Mouse (Mus musculus) monocyte, adult 5-6 weeks (primary cell): Measurements from ENCODE around the gene Vmn1r194. TPM values are rescaled to one million over a fixed set of nuclear protein-coding genes. Genes with fewer than 3 reads are reported as not detected.
"Not testable (repeated sequence)": the region's sequence is repeated elsewhere in the genome, so short reads cannot be mapped to it uniquely, and the experiment has no call there.

Source experiments
- ATAC-seq: fragments of 153-309, 156-312 bp; replicated peaks from 2 replicates; pipeline ENCODE4 v1.8.0; 2017; ENCODE audit warnings: mild to moderate bottlenecking; ENCODE audit not compliant: low TSS enrichment, insufficient number of reproducible peaks, severe bottlenecking, poor library complexity, low FRiP score
- total RNA-seq: library from RNA; stranded (forward); fragments of 200-1000, 200-491, 200-594 nt; gene quantifications from 3 replicates; pipeline ENCODE4 v1.2.3, GENCODE M21; 2017

Vmn1r194 gene
- total RNA-seq, result not detected in 3 replicates

DNA sequence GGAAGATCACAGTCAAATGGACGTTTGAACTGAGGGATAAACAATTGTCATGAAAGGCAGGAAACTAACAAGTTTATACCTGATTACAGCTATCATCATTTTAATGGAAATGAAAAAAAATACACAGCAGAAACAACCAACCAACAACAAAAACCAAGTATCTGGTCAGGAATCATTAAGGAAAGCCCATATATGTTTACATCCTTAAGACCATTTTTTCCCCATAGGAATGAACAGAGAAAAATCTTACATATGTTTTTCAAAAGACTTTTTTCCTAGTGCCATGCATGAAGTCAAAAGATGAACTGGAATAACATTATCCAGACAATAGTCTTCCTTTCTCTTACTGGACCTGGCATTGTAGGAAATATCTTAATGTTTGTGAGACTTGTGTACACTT is at the start of gene Vmn1r194:
Vmn1r194 (plus strand) TSS at position 301 of the 400 bp plus-strand sequence.
- no peak for ATAC-seq

DNA sequence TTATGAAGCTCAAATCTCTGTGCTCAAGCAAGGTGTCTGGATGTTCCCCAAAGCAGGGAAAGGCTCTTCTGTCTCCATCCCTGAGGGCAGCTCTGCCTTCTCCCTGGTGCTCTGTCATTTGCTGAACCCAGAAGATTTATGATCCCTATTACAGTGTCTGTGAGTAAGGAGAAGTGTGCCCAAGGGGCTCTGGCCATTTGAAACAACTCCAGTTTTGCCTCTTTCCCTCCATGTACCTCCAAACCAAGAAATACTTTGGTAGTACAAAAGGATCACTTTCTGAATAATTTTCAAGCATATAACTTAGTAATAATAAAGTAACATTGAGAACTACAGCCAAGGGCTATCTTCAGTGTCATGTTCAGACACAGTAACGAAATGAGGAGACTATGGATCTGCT is 21.0 kb upstream of the Vmn1r194 start, which contains the start of gene Vmn1r193:
Vmn1r193 (minus strand) TSS at position 101 of the 400 bp plus-strand sequence.
- ATAC-seq, result not testable (repeated sequence)

GRCm38 (mm10) chr13:22270222-22270621 is 26.2 kb downstream of the Vmn1r194 start, which contains the start of gene Vmn1r195:
Vmn1r195 (plus strand) TSS chr13:22270522.
- not testable (repeated sequence) for ATAC-seq

DNA sequence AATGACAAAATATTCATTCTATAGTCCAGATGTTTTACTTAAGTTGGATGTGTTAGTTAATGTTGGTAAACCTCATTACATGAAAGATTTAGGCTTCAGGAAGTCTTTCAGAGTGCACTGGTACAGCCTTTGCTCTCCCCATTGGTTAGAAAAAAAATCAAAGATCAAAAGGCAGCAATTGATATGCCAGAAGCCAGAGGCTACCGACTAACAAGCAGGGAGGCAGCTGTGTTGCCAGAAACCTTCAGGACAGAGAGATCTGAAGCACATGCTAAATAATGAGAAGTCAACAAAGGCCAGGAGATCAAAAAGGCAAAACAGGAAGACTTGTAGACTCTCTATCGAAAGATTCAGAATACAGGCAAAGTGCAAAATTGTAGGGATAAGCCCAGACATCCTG is 27.7 kb downstream of the Vmn1r194 start:
- ATAC-seq, result no peak

DNA sequence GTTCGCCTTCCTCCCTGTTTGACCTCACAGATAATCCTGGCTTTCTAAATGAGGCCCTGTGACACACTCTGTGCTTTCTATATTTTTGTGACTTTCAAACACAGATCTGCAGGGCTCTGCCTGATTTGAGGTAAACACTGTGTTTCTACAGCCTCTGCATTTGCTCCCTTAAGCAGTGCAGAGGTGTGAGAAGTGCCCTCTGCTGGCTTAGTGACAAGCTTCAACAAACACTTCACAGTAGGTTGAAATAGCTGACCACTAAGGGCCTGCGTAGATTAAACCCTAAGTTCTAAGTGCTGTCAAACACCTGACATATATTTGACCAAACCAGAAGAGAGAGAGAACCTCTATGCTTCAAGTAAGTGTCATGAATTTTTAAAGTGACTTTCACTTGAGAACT is 40.6 kb downstream of the Vmn1r194 start:
- ATAC-seq, result no peak

GRCm38 (mm10) chr13:22289620-22290019 is 45.6 kb downstream of the Vmn1r194 start, which contains the start of gene Vmn1r196:
Vmn1r196 (plus strand) TSS chr13:22289920.
- no peak for ATAC-seq

Other genes starting within 250 kb of the Vmn1r194 start
- gene Prss16, start 234.5 kb upstream of the Vmn1r194 start, total RNA-seq, result 0.10 to 0.64 TPM in 2 of 3 replicates, not detected in the other
- gene Hist1h2ah, start 208.6 kb upstream of the Vmn1r194 start, total RNA-seq, result 11.3 to 37.5 TPM in 2 of 3 replicates, not detected in the other
- gene Hist1h2bk, start 208.3 kb upstream of the Vmn1r194 start, total RNA-seq, result 6.8 to 12.3 TPM (median 11.3 TPM) in 3 replicates
- 13.3 to 29.5 TPM (median 23.6 TPM) in 3 replicates for gene Hist1h4i, start 202.9 kb upstream of the Vmn1r194 start, total RNA-seq
- 17.4 to 59.7 TPM in 2 of 3 replicates, not detected in the other for gene Hist1h2ag, start 201.3 kb upstream of the Vmn1r194 start, total RNA-seq
- 7.1 to 19.9 TPM in 2 of 3 replicates, not detected in the other for gene Hist1h2bj, start 201.0 kb upstream of the Vmn1r194 start, total RNA-seq
- gene Vmn1r188, start 159.8 kb upstream of the Vmn1r194 start, total RNA-seq, result not detected in 3 replicates
- gene Vmn1r189, start 138.4 kb upstream of the Vmn1r194 start, total RNA-seq, result not detected in 3 replicates
- gene Vmn1r191, start 60.2 kb upstream of the Vmn1r194 start, total RNA-seq, result not detected in 3 replicates
- not detected in 3 replicates for gene Vmn1r192, start 53.1 kb upstream of the Vmn1r194 start, total RNA-seq
- gene Vmn1r193, start 21.1 kb upstream of the Vmn1r194 start, total RNA-seq, result not detected in 3 replicates
- not detected in 3 replicates for gene Vmn1r195, start 26.3 kb downstream of the Vmn1r194 start, total RNA-seq
- not detected in 3 replicates for gene Vmn1r196, start 45.7 kb downstream of the Vmn1r194 start, total RNA-seq
- gene Vmn1r197, start 80.4 kb downstream of the Vmn1r194 start, total RNA-seq, result not detected in 3 replicates
- not detected in 3 replicates for gene Vmn1r198, start 106.1 kb downstream of the Vmn1r194 start, total RNA-seq
- gene Vmn1r199, start 135.6 kb downstream of the Vmn1r194 start, total RNA-seq, result not detected in 3 replicates
- not detected in 3 replicates for gene Vmn1r200, start 146.2 kb downstream of the Vmn1r194 start, total RNA-seq
- not detected in 3 replicates for gene Vmn1r201, start 227.7 kb downstream of the Vmn1r194 start, total RNA-seq